Mouse (Mus musculus) adrenal gland, postnatal 14 days (tissue): ENCODE results near the gene Dnah14. TPM values are rescaled to one million over a fixed set of nuclear protein-coding genes. Genes with fewer than 3 reads are reported as not detected.
A peak's percentile ranks its signal among the peaks of the same experiment; 100 is the strongest.

Experiments
- DNase-seq: peaks from one replicate; pipeline ENCODE4 v3.0.0; 2021; ENCODE audit warnings: mixed read lengths
- long read RNA-seq, 2 experiments: library from polyadenylated mRNA; stranded (forward); transcript quantifications; one replicate each; pipeline ENCODE4 v2.0.0; 2021
- total RNA-seq: library from RNA; stranded (reverse); gene quantifications from 2 replicates; pipeline ENCODE4 v1.2.3, GENCODE M21; 2021

Dnah14 gene
- 0.30 and 0.75 TPM in 2 replicates for total RNA-seq
- long read RNA-seq, experiment 1, result 0 reads
- long read RNA-seq, experiment 2, result 0 reads

- no peak for DNase-seq
These were observed at the start of gene Dnah14 for GRCm38 (mm10) chr1:181576322-181576721. TSS of gene Dnah14 (plus strand) at chr1:181576559.

- DNase-seq, result peak; percentile 92
These were observed 47.0 kb upstream of the Dnah14 start for GRCm38 (mm10) chr1:181529368-181529767.

- peak; percentile 56 for DNase-seq
These were observed 41.0 kb upstream of the Dnah14 start for GRCm38 (mm10) chr1:181535165-181535873.

- peak; percentile 54 for DNase-seq
These were observed 38.5 kb upstream of the Dnah14 start for GRCm38 (mm10) chr1:181537627-181538525.

GRCm38 (mm10) chr1:181539846-181540769, 36.3 kb upstream of the Dnah14 start:
- DNase-seq, result peak; percentile 22

- peak; percentile 78 for DNase-seq
These were observed 32.5 kb upstream of the Dnah14 start for GRCm38 (mm10) chr1:181543711-181544383.

DNA sequence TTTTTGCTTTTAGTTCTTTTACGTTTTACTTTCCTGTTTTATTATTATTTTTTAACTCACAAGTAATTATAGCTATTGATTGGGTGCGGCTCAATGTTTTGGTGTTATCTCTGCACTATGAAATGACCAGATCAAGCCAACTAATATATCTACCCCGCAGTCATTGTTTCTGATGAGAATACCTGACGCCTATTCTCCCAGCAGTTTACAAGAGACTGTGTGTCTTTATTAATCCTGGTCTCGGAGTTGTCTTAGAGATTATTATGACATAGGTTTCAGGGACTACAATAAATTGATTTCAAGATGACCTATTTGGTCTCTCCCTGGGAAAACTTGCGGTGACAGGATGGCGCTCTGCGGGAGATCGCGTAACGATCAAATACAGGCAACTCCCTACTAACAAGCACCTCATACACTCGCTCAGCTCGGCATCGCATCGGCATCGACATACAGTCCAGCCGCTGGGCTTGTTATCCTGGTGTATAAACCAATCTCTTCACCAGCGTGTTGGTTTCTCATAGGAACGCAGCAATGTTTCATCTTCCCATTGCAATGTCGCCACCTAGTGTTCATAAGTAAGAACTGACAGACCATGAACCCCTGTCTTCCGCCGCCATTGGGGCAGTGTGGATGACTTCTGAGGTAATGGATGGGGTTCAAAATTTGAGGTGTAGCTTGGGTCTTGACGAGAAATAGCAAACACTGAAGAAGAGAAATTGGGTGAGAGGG, 31.2 kb upstream of the Dnah14 start:
- peak; percentile 72 for DNase-seq

DNA sequence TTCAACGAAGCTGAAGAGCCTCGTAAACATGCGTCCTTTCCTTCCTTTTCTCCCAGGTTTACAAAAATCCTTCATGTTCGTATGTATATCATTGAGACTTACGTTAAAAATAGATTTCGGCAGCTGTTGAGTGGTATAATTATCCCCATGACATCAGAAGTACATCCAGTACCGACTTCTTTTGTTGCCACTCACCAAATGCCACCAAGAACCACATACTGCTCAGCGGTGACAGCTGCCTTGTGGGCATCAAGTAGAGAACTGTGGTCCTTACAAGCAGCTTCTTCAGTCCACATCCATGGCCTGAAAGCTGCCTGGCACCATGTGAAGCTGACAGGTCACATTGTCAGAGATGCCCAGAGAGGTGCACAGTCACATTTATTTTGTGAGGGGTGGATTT, 26.4 kb upstream of the Dnah14 start:
- no peak for DNase-seq

DNA sequence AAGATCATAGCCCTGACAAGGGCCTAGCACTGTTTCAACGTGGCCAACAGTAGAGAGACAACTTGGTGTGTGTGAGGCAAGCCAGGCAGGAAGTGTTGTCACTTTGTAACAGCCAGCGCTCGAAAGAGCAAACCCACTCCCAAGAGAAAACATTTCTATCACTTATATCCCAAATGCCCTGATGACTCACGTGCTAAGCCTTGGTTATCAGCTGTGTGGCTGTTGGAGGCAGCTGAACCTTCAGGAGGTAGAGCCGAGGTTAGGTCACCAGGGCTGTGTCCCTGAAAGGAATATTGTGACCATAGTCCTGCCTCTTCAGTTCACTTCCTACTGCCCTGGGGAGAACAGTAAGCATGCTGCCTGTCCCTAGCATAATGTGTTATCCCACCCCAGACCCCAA, 25.5 kb upstream of the Dnah14 start:
- peak; percentile 29 for DNase-seq

- peak; percentile 54 for DNase-seq
These were observed 23.6 kb upstream of the Dnah14 start for GRCm38 (mm10) chr1:181552533-181553410.

DNA sequence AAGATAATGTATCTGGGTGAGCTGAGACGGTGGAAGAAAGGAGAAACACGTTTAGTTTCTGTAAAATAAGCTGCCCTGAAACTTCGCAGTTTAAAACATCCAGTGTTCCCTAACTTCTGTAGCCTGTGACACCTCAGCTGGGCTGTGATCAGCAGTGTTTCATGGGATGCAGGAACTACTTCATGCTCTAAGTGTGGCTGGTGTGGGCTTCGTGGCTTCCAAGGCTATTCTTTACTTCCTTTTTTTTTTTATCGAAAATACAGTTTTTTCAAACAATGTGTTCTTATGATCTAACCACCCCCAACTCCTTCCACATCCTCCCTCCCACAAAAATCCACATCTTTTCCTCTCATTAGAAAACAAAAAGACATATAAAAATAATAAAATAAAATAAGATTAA, 20.9 kb upstream of the Dnah14 start:
- DNase-seq, result no peak

GRCm38 (mm10) chr1:181559655-181560054, 16.7 kb upstream of the Dnah14 start:
- no peak for DNase-seq

DNA sequence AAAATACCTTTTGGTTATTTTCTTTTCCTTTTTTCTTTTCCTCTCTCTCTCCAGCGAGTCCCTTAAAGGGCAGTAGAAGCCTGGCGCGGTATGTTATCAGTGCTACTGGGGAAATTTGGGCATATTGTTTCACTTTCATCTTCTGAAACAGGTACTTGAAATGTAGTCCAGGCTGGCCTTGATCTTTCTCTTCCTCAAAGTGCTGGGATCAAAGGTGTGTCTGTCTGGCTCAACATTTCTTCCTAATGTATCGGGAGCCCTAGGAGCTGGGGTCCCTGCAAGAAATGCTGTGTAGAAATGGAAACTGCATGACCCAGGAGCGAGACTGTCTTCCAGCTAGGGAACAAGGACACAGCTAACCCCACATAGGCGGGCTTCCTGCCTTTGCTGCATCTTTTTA, 16.0 kb upstream of the Dnah14 start:
- DNase-seq, result no peak

DNA sequence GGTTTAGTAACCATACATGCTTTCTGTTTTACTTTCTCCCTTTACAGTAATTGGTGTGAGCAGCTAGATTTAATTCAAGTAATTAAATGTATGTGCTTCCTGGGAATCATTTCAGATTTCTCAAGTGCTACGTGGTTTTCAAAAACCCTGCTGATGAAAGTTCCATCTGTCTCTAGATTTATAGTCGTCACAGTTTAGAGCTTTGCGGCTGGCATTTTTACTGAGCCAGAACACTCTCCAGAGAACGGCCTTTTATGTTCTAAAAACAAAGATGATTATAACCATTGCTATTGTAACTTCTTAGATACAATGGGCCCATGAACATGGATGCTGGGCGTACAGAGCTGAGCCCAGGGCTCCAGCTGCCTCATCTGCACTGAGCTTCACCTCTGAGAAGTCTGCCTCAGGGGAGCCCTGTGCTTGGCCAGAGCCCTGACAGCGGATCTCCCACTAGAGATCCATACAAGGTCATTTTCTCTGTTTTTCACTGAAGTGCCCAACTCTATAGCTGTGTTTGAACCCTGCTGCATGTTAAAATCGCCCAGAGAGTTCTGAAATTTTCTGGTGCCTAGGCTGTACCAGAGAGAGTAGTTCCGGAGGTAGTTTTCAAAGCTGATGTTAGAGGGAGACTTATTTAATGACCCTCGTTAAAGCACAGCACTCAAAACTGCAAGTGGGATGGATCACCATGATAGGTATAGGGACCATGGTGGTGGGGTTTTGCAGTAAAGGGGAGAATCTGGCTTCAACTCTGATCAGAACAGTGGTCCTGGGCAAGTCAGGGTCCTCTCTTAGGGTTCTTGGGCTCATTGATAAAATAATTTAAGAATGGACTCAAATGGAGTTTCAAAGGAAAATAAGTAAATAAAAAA, 15.2 kb upstream of the Dnah14 start:
- no peak for DNase-seq

DNA sequence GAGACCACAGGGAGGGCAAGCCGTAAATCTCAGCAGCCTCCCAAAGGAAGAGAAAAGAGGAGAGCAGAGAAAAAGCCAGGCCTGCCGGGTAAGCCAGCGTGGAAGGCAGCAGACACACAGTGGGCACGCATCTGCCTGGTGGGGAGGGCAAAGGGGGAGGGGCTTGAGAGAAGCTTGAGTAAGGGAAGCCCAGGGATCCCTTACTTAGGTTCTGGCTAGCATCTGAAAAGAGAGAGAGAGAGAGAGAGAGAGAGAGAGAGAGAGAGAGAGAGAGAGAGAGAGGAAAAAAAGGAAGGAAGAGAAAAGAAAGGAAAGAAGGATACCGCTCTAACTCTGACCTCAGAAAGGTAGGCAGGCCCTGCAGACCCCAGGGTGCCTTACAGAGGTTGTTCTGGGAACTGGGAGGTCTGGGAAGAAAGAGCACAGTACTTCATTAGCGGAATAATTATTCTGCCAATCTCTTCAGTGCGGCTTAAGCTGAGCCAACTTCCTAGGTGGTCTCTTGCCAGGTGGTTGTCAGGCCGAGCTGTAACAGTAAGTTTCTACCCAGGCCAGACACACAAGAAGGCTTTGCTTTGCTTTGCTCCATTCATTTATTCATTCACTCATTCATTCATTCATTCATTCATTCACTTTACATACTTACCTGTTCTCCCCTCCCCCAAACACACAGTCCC, 14.5 kb upstream of the Dnah14 start:
- DNase-seq, result no peak

- DNase-seq, result no peak
These were observed 6.9 kb upstream of the Dnah14 start for GRCm38 (mm10) chr1:181569447-181569846.

- peak; percentile 23 for DNase-seq
These were observed 6.8 kb downstream of the Dnah14 start for GRCm38 (mm10) chr1:181583152-181583551.

- no peak for DNase-seq
These were observed 12.8 kb downstream of the Dnah14 start for GRCm38 (mm10) chr1:181589116-181589515.
